Mouse (Mus musculus) spleen, adult 2 months (tissue): Measurements from ENCODE around the gene Apobec4.

Experiments
- CTCF ChIP-seq: fragments of 200-500 bp; IDR thresholded peaks from 2 replicates; pipeline ENCODE4 v1.5.1; 2011; ENCODE audit warnings: mild to moderate bottlenecking, inconsistent platforms; ENCODE audit not compliant: insufficient read depth, insufficient read length, insufficient replicate concordance; ENCODE audit errors: extremely low read depth
- POLR2A ChIP-seq: fragments of 200-500 bp; IDR thresholded peaks from 2 replicates; pipeline ENCODE4 v1.6.1; 2011; ENCODE audit warnings: low read depth, low read length, inconsistent platforms

DNA sequence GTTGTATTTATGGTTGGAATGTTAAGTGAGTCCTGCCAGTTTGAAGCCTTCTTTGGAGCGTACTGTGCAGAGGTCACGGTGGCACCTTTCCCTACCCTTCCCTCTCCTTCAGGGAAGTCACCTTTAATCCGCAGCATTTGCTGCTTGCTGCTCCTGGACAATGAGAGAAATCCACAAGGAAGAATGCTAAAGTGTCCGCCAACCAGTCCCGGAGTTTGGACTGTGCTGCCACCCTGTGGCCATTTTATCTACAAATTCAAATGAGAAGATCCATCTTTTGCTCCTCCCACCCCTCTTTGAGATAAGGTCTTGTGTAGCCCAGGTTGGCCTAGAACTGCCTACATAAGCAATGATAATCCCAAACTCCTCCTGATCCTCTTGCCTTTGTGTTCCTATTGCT lies 3.9 kb upstream of the Apobec4 start:
- no peak for TF ChIP-seq POLR2A
- TF ChIP-seq CTCF: peak; percentile 49; the same call in 1 of the 2 replicates
